Mouse (Mus musculus): ENCODE results near the gene Sgms1.

- TF ChIP-seq CTCF (IDR thresholded peaks at IDR 0.05; ENCODE audit: control insufficient read depth, insufficient read depth, insufficient replicate concordance, low read depth, low read length) (no peak), POLR2A (IDR thresholded peaks at IDR 0.05; ENCODE audit: control insufficient read depth, low read depth, low read length) (no peak)
Observed at GRCm38 (mm10) chr19:32102976-32103300, 286.6 kb downstream of the Sgms1 start.

Data from testis, adult 2 months (tissue).